Mouse (Mus musculus): ENCODE measurements around the gene Crybg1. TPM values are rescaled to one million over a fixed set of nuclear protein-coding genes. Genes with fewer than 3 reads are reported as not detected.
A peak's percentile ranks its signal among the peaks of the same experiment; 100 is the strongest.

Gene Crybg1
- polyA plus RNA-seq, 1 experiment from 2014 or later, result 0.21 TPM

GRCm38 (mm10) chr10:44112005-44112675 is 36.5 kb downstream of the Crybg1 start:
- Histone ChIP-seq H3K4me3 (replicated peaks; ENCODE audit: low read length) (no peak overlapping the region), H3K27me3 (ENCODE audit: control insufficient read depth, insufficient read depth, low read length) (no peaks in the 10 kb centered on the region), H3K9me3 (ENCODE audit: control insufficient read depth, low read length) (no peaks in the 10 kb centered on the region), H3K4me2 (replicated peaks) (no peak overlapping the region), H3K36me3 (replicated peaks; ENCODE audit: control insufficient read depth, insufficient read depth) (no peaks in the 10 kb centered on the region), H3K9ac (no peak overlapping the region), H3K4me1 (replicated peaks; ENCODE audit: control insufficient read depth, insufficient read depth, low read length) (no peaks in the 10 kb centered on the region), H3K27ac (no peak overlapping the region)
- no peak for ATAC-seq (ENCODE audit: low FRiP score)
- WGBS, result 80% methylated on average over 12 of the region's 12 CpGs
- DNase-seq (ENCODE audit: low spot score), result no peak

GRCm38 (mm10) chr10:44111168-44111567 is 37.5 kb downstream of the Crybg1 start:
- H3K36me3 ChIP-seq (replicated peaks; ENCODE audit: control insufficient read depth, insufficient read depth), result no peaks in the 10 kb centered on the region
- no peak overlapping the region for H3K9ac ChIP-seq
- no peak for DNase-seq (ENCODE audit: low spot score)
- WGBS, result 90% methylated on average over 10 of the region's 10 CpGs
- no peak overlapping the region for H3K4me2 ChIP-seq (replicated peaks)
- H3K27ac ChIP-seq, result no peak overlapping the region
- no peaks in the 10 kb centered on the region for H3K9me3 ChIP-seq (ENCODE audit: control insufficient read depth, low read length)
- H3K4me3 ChIP-seq (replicated peaks; ENCODE audit: low read length), result no peak overlapping the region
- no peaks in the 10 kb centered on the region for H3K4me1 ChIP-seq (replicated peaks; ENCODE audit: control insufficient read depth, insufficient read depth, low read length)
- no peaks in the 10 kb centered on the region for H3K27me3 ChIP-seq (ENCODE audit: control insufficient read depth, insufficient read depth, low read length)
- ATAC-seq (ENCODE audit: low FRiP score), result no peak

- no peak overlapping the region for H3K27ac ChIP-seq
- no peak overlapping the region for H3K4me3 ChIP-seq (replicated peaks; ENCODE audit: low read length)
- H3K4me1 ChIP-seq (replicated peaks; ENCODE audit: control insufficient read depth, insufficient read depth, low read length), result no peaks in the 10 kb centered on the region
- H3K27me3 ChIP-seq (ENCODE audit: control insufficient read depth, insufficient read depth, low read length), result no peaks in the 10 kb centered on the region
- no peaks in the 10 kb centered on the region for H3K36me3 ChIP-seq (replicated peaks; ENCODE audit: control insufficient read depth, insufficient read depth)
- no peak overlapping the region for H3K4me2 ChIP-seq (replicated peaks)
- ATAC-seq (ENCODE audit: low FRiP score) (no peak), DNase-seq (ENCODE audit: low spot score) (no peak)
- H3K9ac ChIP-seq, result no peak overlapping the region
- H3K9me3 ChIP-seq (ENCODE audit: control insufficient read depth, low read length), result no peaks in the 10 kb centered on the region
Measured at GRCm38 (mm10) chr10:44110460-44110859, 38.2 kb downstream of the Crybg1 start.

- ATAC-seq (ENCODE audit: low FRiP score), result no peak
Measured at GRCm38 (mm10) chr10:44094794-44095193, 53.9 kb downstream of the Crybg1 start.

GRCm38 (mm10) chr10:44091757-44092156 is 56.9 kb downstream of the Crybg1 start:
- WGBS, result 94% methylated on average over 2 of the region's 2 CpGs
- peaks cover 18% of the 10 kb centered on the region for H3K9me3 ChIP-seq (ENCODE audit: control insufficient read depth, low read length)
- DNase-seq (ENCODE audit: low spot score) (no peak), ATAC-seq (ENCODE audit: low FRiP score) (no peak)
- H3K36me3 ChIP-seq (replicated peaks; ENCODE audit: control insufficient read depth, insufficient read depth), result no peaks in the 10 kb centered on the region
- no peak overlapping the region for H3K27ac ChIP-seq
- H3K4me1 ChIP-seq (replicated peaks; ENCODE audit: control insufficient read depth, insufficient read depth, low read length), result no peaks in the 10 kb centered on the region
- no peak overlapping the region for H3K9ac ChIP-seq
- H3K27me3 ChIP-seq (ENCODE audit: control insufficient read depth, insufficient read depth, low read length), result no peaks in the 10 kb centered on the region
- no peak overlapping the region for H3K4me2 ChIP-seq (replicated peaks)
- no peak overlapping the region for H3K4me3 ChIP-seq (replicated peaks; ENCODE audit: low read length)

More at GRCm38 (mm10) chr10:44094794-44095193, 53.9 kb downstream of the Crybg1 start:
- H3K9ac ChIP-seq, result no peak overlapping the region
- H3K36me3 ChIP-seq (replicated peaks; ENCODE audit: control insufficient read depth, insufficient read depth), result no peaks in the 10 kb centered on the region
- H3K9me3 ChIP-seq (ENCODE audit: control insufficient read depth, low read length), result peaks cover 9% of the 10 kb centered on the region
- H3K27me3 ChIP-seq (ENCODE audit: control insufficient read depth, insufficient read depth, low read length), result no peaks in the 10 kb centered on the region
- H3K4me1 ChIP-seq (replicated peaks; ENCODE audit: control insufficient read depth, insufficient read depth, low read length), result no peaks in the 10 kb centered on the region
- H3K4me2 ChIP-seq (replicated peaks), result no peak overlapping the region
- 88% methylated on average over 2 of the region's 2 CpGs for WGBS
- no peak overlapping the region for H3K4me3 ChIP-seq (replicated peaks; ENCODE audit: low read length)
- no peak for DNase-seq (ENCODE audit: low spot score)
- H3K27ac ChIP-seq, result no peak overlapping the region

- Histone ChIP-seq H3K4me3 (replicated peaks; ENCODE audit: low read length) (no peak overlapping the region), H3K4me1 (replicated peaks; ENCODE audit: control insufficient read depth, insufficient read depth, low read length) (no peaks in the 10 kb centered on the region), H3K9me3 (ENCODE audit: control insufficient read depth, low read length) (no peaks in the 10 kb centered on the region), H3K4me2 (replicated peaks) (no peak overlapping the region), H3K9ac (no peak overlapping the region), H3K27ac (no peak overlapping the region), H3K27me3 (ENCODE audit: control insufficient read depth, insufficient read depth, low read length) (no peaks in the 10 kb centered on the region), H3K36me3 (replicated peaks; ENCODE audit: control insufficient read depth, insufficient read depth) (no peaks in the 10 kb centered on the region)
- ATAC-seq (ENCODE audit: low FRiP score) (no peak), DNase-seq (ENCODE audit: low spot score) (no peak)
- WGBS, result 70% methylated on average over 6 of the region's 6 CpGs
Measured at GRCm38 (mm10) chr10:44080351-44080750, 68.3 kb downstream of the Crybg1 start.

- H3K4me2 ChIP-seq (replicated peaks), result no peak overlapping the region
- H3K36me3 ChIP-seq (replicated peaks; ENCODE audit: control insufficient read depth, insufficient read depth), result no peaks in the 10 kb centered on the region
Measured at GRCm38 (mm10) chr10:44078799-44079521, 69.7 kb downstream of the Crybg1 start.

GRCm38 (mm10) chr10:44071095-44071494 is 77.6 kb downstream of the Crybg1 start:
- Histone ChIP-seq H3K4me1 (replicated peaks; ENCODE audit: control insufficient read depth, insufficient read depth, low read length) (no peaks in the 10 kb centered on the region), H3K4me3 (replicated peaks; ENCODE audit: low read length) (no peak overlapping the region), H3K27me3 (ENCODE audit: control insufficient read depth, insufficient read depth, low read length) (no peaks in the 10 kb centered on the region), H3K36me3 (replicated peaks; ENCODE audit: control insufficient read depth, insufficient read depth) (no peaks in the 10 kb centered on the region), H3K4me2 (replicated peaks) (no peak overlapping the region), H3K9ac (no peak overlapping the region), H3K9me3 (ENCODE audit: control insufficient read depth, low read length) (no peaks in the 10 kb centered on the region), H3K27ac (no peak overlapping the region)
- ATAC-seq (ENCODE audit: low FRiP score) (peak; percentile 69; the same call in 1 of the 2 replicates), DNase-seq (ENCODE audit: low spot score) (peak; percentile 78)
- 6% methylated on average over 4 of the region's 4 CpGs for WGBS

More at GRCm38 (mm10) chr10:44078799-44079521, 69.7 kb downstream of the Crybg1 start:
- no peak overlapping the region for H3K4me3 ChIP-seq (replicated peaks; ENCODE audit: low read length)
- no peaks in the 10 kb centered on the region for H3K4me1 ChIP-seq (replicated peaks; ENCODE audit: control insufficient read depth, insufficient read depth, low read length)
- DNase-seq (ENCODE audit: low spot score), result no peak
- no peak overlapping the region for H3K9ac ChIP-seq
- 87% methylated on average over 6 of the region's 6 CpGs for WGBS
- no peak for ATAC-seq (ENCODE audit: low FRiP score)
- H3K27me3 ChIP-seq (ENCODE audit: control insufficient read depth, insufficient read depth, low read length), result no peaks in the 10 kb centered on the region
- no peaks in the 10 kb centered on the region for H3K9me3 ChIP-seq (ENCODE audit: control insufficient read depth, low read length)
- no peak overlapping the region for H3K27ac ChIP-seq

- Histone ChIP-seq H3K27ac (no peak overlapping the region), H3K36me3 (replicated peaks; ENCODE audit: control insufficient read depth, insufficient read depth) (no peaks in the 10 kb centered on the region), H3K27me3 (ENCODE audit: control insufficient read depth, insufficient read depth, low read length) (no peaks in the 10 kb centered on the region), H3K9ac (no peak overlapping the region), H3K4me2 (replicated peaks) (no peak overlapping the region), H3K4me3 (replicated peaks; ENCODE audit: low read length) (no peak overlapping the region), H3K4me1 (replicated peaks; ENCODE audit: control insufficient read depth, insufficient read depth, low read length) (no peaks in the 10 kb centered on the region), H3K9me3 (ENCODE audit: control insufficient read depth, low read length) (no peaks in the 10 kb centered on the region)
- ATAC-seq (ENCODE audit: low FRiP score) (no peak), DNase-seq (ENCODE audit: low spot score) (no peak)
- WGBS, result 87% methylated on average over 7 of the region's 7 CpGs
Measured at GRCm38 (mm10) chr10:44069131-44069530, 79.5 kb downstream of the Crybg1 start.
